Mouse (Mus musculus) CH12.LX (cell line): Measurements from ENCODE around the gene Msi2. TPM values are rescaled to one million over a fixed set of nuclear protein-coding genes. Genes with fewer than 3 reads are reported as not detected.

Experiments used
- DNase-seq: peaks from one replicate; pipeline ENCODE4 v3.0.0-alpha.2; 2013; ENCODE audit errors: extremely low read depth
- H3K27ac ChIP-seq: 2 replicates; pipeline ENCODE4 v1.5.1; 2012; ENCODE audit warnings: low read depth, mild to moderate bottlenecking, control low read depth, moderate library complexity; ENCODE audit not compliant: insufficient read depth
- H3K27me3 ChIP-seq: replicated peaks from 2 replicates; pipeline ENCODE3; 2012; ENCODE audit warnings: inconsistent platforms
- H3K36me3 ChIP-seq, 2 experiments: replicated peaks in 1 of 2; 2 replicates each; pipeline versions ENCODE3 to v1.6.1; 2012; ENCODE audit warnings: inconsistent platforms in 1 of 2, low read length in 1 of 2, mild to moderate bottlenecking in 1 of 2, mixed read lengths in 1 of 2, moderate library complexity in 1 of 2; ENCODE audit not compliant: control insufficient read depth in 1 of 2, insufficient read depth in 1 of 2
- H3K4me1 ChIP-seq, 2 experiments: 2 replicates each; pipeline ENCODE4 v1.6.1; 2012; ENCODE audit warnings: inconsistent platforms in 1 of 2, moderate library complexity in 1 of 2; ENCODE audit not compliant: insufficient read depth in 2 of 2, control insufficient read depth in 1 of 2
- H3K4me2 ChIP-seq: 2 replicates; pipeline ENCODE4 v1.6.1; 2012; ENCODE audit warnings: low read depth, mild to moderate bottlenecking, control low read depth; ENCODE audit not compliant: poor library complexity, insufficient read depth, severe bottlenecking
- H3K4me3 ChIP-seq, 3 experiments: fragments of 150-350 bp in 1 of 3; sonication (generic) in 1 of 3; replicated peaks in 1 of 3; 2 replicates each; pipeline versions ENCODE3 to v1.5.1; 2011 to 2012; ENCODE audit warnings: low read depth in 2 of 3, low read length in 2 of 3, mild to moderate bottlenecking in 2 of 3, moderate library complexity in 2 of 3, control low read depth in 1 of 3, improper control_type of control experiment in 1 of 3, inconsistent platforms in 1 of 3, mixed read lengths in 1 of 3; ENCODE audit not compliant: poor library complexity in 1 of 3
- H3K79me2 ChIP-seq: replicated peaks from 2 replicates; pipeline ENCODE4 v1.6.1; 2012; ENCODE audit warnings: mild to moderate bottlenecking, moderate library complexity; ENCODE audit not compliant: control insufficient read depth, poor library complexity, insufficient read depth, severe bottlenecking; ENCODE audit errors: extremely low read depth
- H3K9ac ChIP-seq: 2 replicates; pipeline ENCODE4 v1.6.1; 2012; ENCODE audit warnings: low read depth, mild to moderate bottlenecking, control low read depth, moderate library complexity; ENCODE audit not compliant: insufficient read depth
- H3K9me3 ChIP-seq: replicated peaks from 2 replicates; pipeline ENCODE3; 2012; ENCODE audit warnings: low read length, inconsistent platforms, mixed read lengths
- BHLHE40 ChIP-seq: IDR thresholded peaks from 2 replicates; pipeline ENCODE4 v1.6.1; 2011; ENCODE audit warnings: mild to moderate bottlenecking, low read depth, low read length, improper control_type of control experiment
- CTCF ChIP-seq, 2 experiments: IDR thresholded peaks in 1 of 2; conservative IDR thresholded peaks in 1 of 2; 2 replicates each; pipeline ENCODE4 v1.5.1; 2011 to 2012; ENCODE audit warnings: low read depth in 2 of 2, low read length in 2 of 2, improper control_type of control experiment in 1 of 2, inconsistent platforms in 1 of 2, mild to moderate bottlenecking in 1 of 2, moderate library complexity in 1 of 2
- E2F4 ChIP-seq: IDR thresholded peaks from 2 replicates; pipeline ENCODE4 v1.6.1; 2011; ENCODE audit warnings: low read depth, low read length, improper control_type of control experiment; ENCODE audit not compliant: insufficient replicate concordance
- ELF1 ChIP-seq: IDR thresholded peaks from 2 replicates; pipeline ENCODE4 v1.6.1; 2014; ENCODE audit warnings: low read depth, mild to moderate bottlenecking, inconsistent platforms, low read length, improper control_type of control experiment
- EP300 ChIP-seq: IDR thresholded peaks from 2 replicates; pipeline ENCODE4 v1.6.1; 2011; ENCODE audit warnings: low read length, improper control_type of control experiment
- GABPA ChIP-seq: IDR thresholded peaks from 2 replicates; pipeline ENCODE4 v1.6.1; 2012; ENCODE audit warnings: low read depth, low read length, improper control_type of control experiment, inconsistent platforms; ENCODE audit not compliant: insufficient replicate concordance
- MAZ ChIP-seq: IDR thresholded peaks from 2 replicates; pipeline ENCODE4 v1.6.1; 2012; ENCODE audit warnings: low read depth, mild to moderate bottlenecking, inconsistent platforms, low read length, improper control_type of control experiment, moderate library complexity
- MXI1 ChIP-seq: IDR thresholded peaks from 2 replicates; pipeline ENCODE4 v1.6.1; 2011; ENCODE audit warnings: mild to moderate bottlenecking, low read depth, low read length, improper control_type of control experiment
- MYC ChIP-seq: IDR thresholded peaks from 2 replicates; pipeline ENCODE4 v1.6.1; 2011; ENCODE audit warnings: low read depth, mild to moderate bottlenecking, improper control_type of control experiment, low read length
- NRF1 ChIP-seq: IDR thresholded peaks from 2 replicates; pipeline ENCODE4 v1.6.1; 2014; ENCODE audit warnings: low read depth, mild to moderate bottlenecking, inconsistent platforms, low read length, improper control_type of control experiment, moderate library complexity
- POLR2A ChIP-seq: IDR thresholded peaks from 2 replicates; pipeline ENCODE4 v1.6.1; 2011; ENCODE audit warnings: low read depth, mild to moderate bottlenecking, improper control_type of control experiment, low read length
- POLR2AphosphoS2 ChIP-seq: IDR thresholded peaks from 2 replicates; pipeline ENCODE4 v1.6.1; 2011; ENCODE audit warnings: low read depth, low read length, improper control_type of control experiment
- RAD21 ChIP-seq: IDR thresholded peaks from 2 replicates; pipeline ENCODE4 v1.6.1; 2011; ENCODE audit warnings: low read depth, mild to moderate bottlenecking, low read length, improper control_type of control experiment, moderate library complexity
- SIN3A ChIP-seq: IDR thresholded peaks from 2 replicates; pipeline ENCODE4 v1.6.1; 2012; ENCODE audit warnings: low read length, improper control_type of control experiment, inconsistent platforms
- SMC3 ChIP-seq: IDR thresholded peaks from 2 replicates; pipeline ENCODE4 v1.6.1; 2011; ENCODE audit warnings: low read depth, low read length, improper control_type of control experiment
- TBP ChIP-seq: conservative IDR thresholded peaks from 2 replicates; pipeline ENCODE4 v1.6.1; 2011; ENCODE audit warnings: low read depth, low read length, improper control_type of control experiment
- TCF12 ChIP-seq: IDR thresholded peaks from 2 replicates; pipeline ENCODE4 v1.6.1; 2014; ENCODE audit warnings: low read depth, mild to moderate bottlenecking, inconsistent platforms, low read length, improper control_type of control experiment
- UBTF ChIP-seq: IDR thresholded peaks from 2 replicates; pipeline ENCODE4 v1.6.1; 2012; ENCODE audit warnings: low read depth, mild to moderate bottlenecking, inconsistent platforms, low read length, improper control_type of control experiment, moderate library complexity
- USF1 ChIP-seq: IDR thresholded peaks from 2 replicates; pipeline ENCODE4 v1.6.1; 2014; ENCODE audit warnings: low read depth, mild to moderate bottlenecking, inconsistent platforms, low read length, improper control_type of control experiment
- ZKSCAN1 ChIP-seq: IDR thresholded peaks from 2 replicates; pipeline ENCODE4 v1.6.1; 2012; ENCODE audit warnings: low read depth, inconsistent platforms, low read length, improper control_type of control experiment, borderline replicate concordance
- ZMIZ1 ChIP-seq: IDR thresholded peaks from 2 replicates; pipeline ENCODE4 v1.6.1; 2012; ENCODE audit warnings: low read depth, mild to moderate bottlenecking, inconsistent platforms, low read length, improper control_type of control experiment
- dilution Hi-C: fragments of 300-500 bp; cut with MboI; formaldehyde crosslinking; loops from 2 replicates; pipeline ENCODE4 v1.14.3; 2020; ENCODE audit warnings: low sequenced_read_pairs; ENCODE audit not compliant: extremely low pct_unique_long_range_greater_than_20kb, extremely low pct_ligation_motif_present
- in situ Hi-C: fragments of 300-500 bp; cut with MboI; formaldehyde crosslinking; loops from 3 replicates; pipeline ENCODE4 v1.14.3; 2019; ENCODE audit warnings: low sequenced_read_pairs, low pct_ligation_motif_present, low pct_unique_long_range_greater_than_20kb, mixed read lengths
- polyA plus RNA-seq: library from polyadenylated mRNA; unstranded; fragments of >175 nt; gene quantifications from 2 replicates; pipeline ENCODE4 v1.2.1, GENCODE M21; 2012; ENCODE audit warnings: low read depth; ENCODE audit not compliant: insufficient read length
- total RNA-seq, 2 experiments: library from RNA; depleted of rRNA; stranded (reverse); fragments of 300-350 nt in 1 of 2; fragments of >200 nt in 1 of 2; gene quantifications; 2 replicates each; pipeline ENCODE4 v1.2.3; 2012 to 2014

Msi2 gene
- total and polyA plus RNA-seq, 3 experiments = 40.3 to 73.1 (median 52.6) TPM

DNA sequence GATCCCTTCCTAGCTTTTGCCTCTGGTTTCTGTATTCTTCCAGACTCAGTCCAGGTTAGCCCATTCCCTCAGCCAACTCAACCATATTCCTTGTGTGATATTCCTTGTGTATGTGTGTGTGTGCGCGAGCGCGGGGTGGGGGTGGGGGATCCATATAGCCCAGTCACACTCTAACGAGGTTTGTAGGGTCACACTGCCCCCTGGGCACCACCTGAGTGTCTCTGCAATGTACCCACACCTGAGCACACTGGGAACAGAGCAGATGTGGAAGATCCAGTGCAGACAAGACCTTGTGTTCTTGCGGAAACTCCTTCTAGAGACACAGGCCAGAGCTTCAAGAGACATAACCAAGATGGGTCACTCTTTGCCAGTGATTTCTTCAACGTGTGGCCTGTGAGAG lies 72.5 kb downstream of the Msi2 start:
- peaks cover 4 to 34% of the 10 kb centered on the region in 2 experiments for H3K4me1 ChIP-seq
- no peak overlapping the region for H3K4me2 ChIP-seq
- no peak overlapping the region for H3K9ac ChIP-seq
- H3K4me3 ChIP-seq = no peak overlapping the region
- dilution Hi-C loops = no loop called here
- peaks cover 30 to 89% of the 10 kb centered on the region in 2 experiments for H3K36me3 ChIP-seq
- no peaks in the 10 kb centered on the region for H3K9me3 ChIP-seq
- peak; percentile 58 for TF ChIP-seq RAD21
- peak; percentile 74 for TF ChIP-seq SMC3
- peak in 1 of 2 experiments; percentile 59; a peak in 2 of 4 replicates for TF ChIP-seq CTCF (conservative IDR thresholded peaks at IDR 0.05 in 1 of 2, IDR thresholded peaks at IDR 0.05 in 1 of 2; ENCODE audit: low read depth in 2 of 2, low read length in 2 of 2)
- TF ChIP-seq ELF1 = no peak
- TF ChIP-seq TBP = no peak
- no peaks in the 10 kb centered on the region for H3K27me3 ChIP-seq
- DNase-seq = no peak
- H3K27ac ChIP-seq = no peak overlapping the region
- no peaks in the 10 kb centered on the region; the same call in none of the 2 replicates for H3K79me2 ChIP-seq
- in situ Hi-C loops = no loop called here

DNA sequence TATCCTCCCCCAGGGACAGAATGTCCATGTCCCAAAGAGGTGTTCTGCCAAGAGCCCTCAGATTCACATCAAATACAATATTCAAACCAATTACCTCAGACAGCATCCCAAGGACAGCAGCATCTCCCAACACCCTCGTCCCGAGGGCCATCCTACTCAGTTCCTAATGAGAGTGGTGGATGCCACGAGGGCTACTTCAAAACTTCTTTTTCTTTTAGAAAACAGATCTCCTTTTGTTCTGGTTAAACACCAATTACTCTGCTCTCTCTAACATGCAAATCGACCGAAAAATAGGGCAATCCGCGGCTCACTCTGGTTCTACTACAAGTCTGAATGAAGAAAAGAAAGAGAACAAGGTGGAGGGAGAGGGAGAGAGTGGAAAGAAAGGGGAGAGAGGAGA lies 73.6 kb downstream of the Msi2 start:
- dilution Hi-C loops = no loop called here
- in situ Hi-C loops = no loop called here
- TF ChIP-seq RAD21 (no peak), ZMIZ1 (no peak), MAZ (no peak), CTCF (conservative IDR thresholded peaks at IDR 0.05 in 1 of 2, IDR thresholded peaks at IDR 0.05 in 1 of 2; ENCODE audit: low read depth in 2 of 2, low read length in 2 of 2) (no peak), GABPA (no peak), MXI1 (no peak), POLR2AphosphoS2 (no peak), TBP (no peak), POLR2A (no peak), ZKSCAN1 (no peak), BHLHE40 (no peak), MYC (no peak), UBTF (no peak), NRF1 (no peak), ELF1 (no peak), EP300 (no peak), USF1 (no peak), E2F4 (no peak), SIN3A (no peak), TCF12 (no peak)
- TF ChIP-seq, all 38 proteins: peak for 0

More for the DNA sequence above, 73.6 kb downstream of the Msi2 start:
- peaks cover 4 to 37% of the 10 kb centered on the region in 2 experiments for H3K4me1 ChIP-seq
- no peak overlapping the region for H3K9ac ChIP-seq
- DNase-seq = no peak
- H3K4me3 ChIP-seq = no peak overlapping the region
- no peaks in the 10 kb centered on the region for H3K27me3 ChIP-seq
- peaks cover 35 to 91% of the 10 kb centered on the region in 2 experiments for H3K36me3 ChIP-seq
- H3K27ac ChIP-seq = no peak overlapping the region
- H3K4me2 ChIP-seq = no peak overlapping the region
- no peaks in the 10 kb centered on the region for H3K9me3 ChIP-seq
- no peaks in the 10 kb centered on the region; the same call in none of the 2 replicates for H3K79me2 ChIP-seq
